8 mouse cellular contexts compared by ENCODE assay signal in the genomic region with DNA sequence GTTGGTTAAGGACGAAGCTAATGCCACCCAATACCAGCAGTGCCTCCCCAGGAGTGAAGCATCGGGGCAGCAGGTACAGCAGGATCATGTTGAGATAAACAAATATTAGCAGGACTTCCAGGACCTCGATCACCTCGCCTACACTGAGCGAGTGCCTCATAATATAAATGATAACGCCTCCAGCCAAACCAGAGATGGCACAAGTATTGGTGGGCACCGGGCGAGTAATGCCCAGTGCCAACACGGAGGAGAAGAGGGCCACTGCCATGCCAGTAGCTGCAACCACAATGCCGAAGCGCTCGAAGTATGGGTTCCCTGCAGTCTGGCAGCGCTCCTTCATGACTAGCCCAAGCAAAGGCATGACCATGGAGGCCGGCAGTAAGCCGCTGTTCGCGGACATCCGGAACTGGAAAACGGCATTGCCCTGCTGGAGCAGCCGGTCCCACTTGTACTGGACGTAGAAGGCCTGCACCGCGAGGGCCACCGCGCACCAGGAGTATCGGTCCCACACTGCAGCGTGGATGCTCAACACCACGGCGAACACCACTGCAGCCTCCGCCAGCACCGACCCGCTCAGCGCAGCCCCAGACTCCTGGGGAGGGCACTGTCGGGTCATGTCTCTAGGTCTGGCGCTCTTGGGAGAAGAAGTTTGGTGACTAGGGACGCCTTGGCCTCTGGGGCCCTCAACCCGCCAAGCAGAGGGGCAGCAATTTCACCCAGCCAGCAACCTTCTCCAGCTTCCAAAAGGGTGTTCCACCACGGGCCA. TPM values are rescaled to one million over a fixed set of nuclear protein-coding genes. Genes with fewer than 3 reads are reported as not detected.
A peak's percentile ranks its signal among the peaks of the same experiment; 100 is the strongest.
DNase-seq lines count a peak whose midpoint lies in the region; ATAC-seq lines count a peak whose summit lies in the region.

No protein-coding gene starts in this region.

- H3K27ac ChIP-seq in kidney, embryonic 16.5 days (ENCODE audit: low read length) = no peak overlapping the region
- no peak overlapping the region for H3K27ac ChIP-seq in forebrain, embryonic 11.5 days (ENCODE audit: low read depth, low read length)
- 0 out of 2 replicates have a peak overlapping the region, but pooled peaks have one; percentile 27 for H3K27ac ChIP-seq in intestine, embryonic 15.5 days
- peak overlapping the region; percentile 70; the same call in 1 of the 2 replicates for H3K27ac ChIP-seq in midbrain, embryonic 14.5 days (replicated peaks; ENCODE audit: low read depth, low read length)

- H3K4me2 ChIP-seq in kidney, embryonic 16.5 days (replicated peaks; ENCODE audit: low read depth, low read length) = peak overlapping the region; percentile 94
- peak overlapping the region; percentile 95 for H3K4me2 ChIP-seq in forebrain, embryonic 11.5 days (ENCODE audit: low read depth, low read length, severe bottlenecking)
- H3K4me2 ChIP-seq in intestine, embryonic 15.5 days (replicated peaks) = peak overlapping the region; percentile 94
- H3K4me2 ChIP-seq in midbrain, embryonic 14.5 days (ENCODE audit: low read length) = peak overlapping the region; percentile 91

- no peaks in the 10 kb centered on the region for H3K9me3 ChIP-seq in kidney, embryonic 16.5 days (ENCODE audit: low read length)
- H3K9me3 ChIP-seq in forebrain, embryonic 11.5 days (ENCODE audit: control insufficient read depth, low read length) = no peaks in the 10 kb centered on the region
- H3K9me3 ChIP-seq in intestine, embryonic 15.5 days = no peaks in the 10 kb centered on the region
- no peaks in the 10 kb centered on the region for H3K9me3 ChIP-seq in midbrain, embryonic 14.5 days (ENCODE audit: control insufficient read depth, low read length)

- peak overlapping the region; percentile 81 for H3K9ac ChIP-seq in kidney, embryonic 16.5 days (replicated peaks; ENCODE audit: low read length)
- peak overlapping the region; percentile 96 for H3K9ac ChIP-seq in forebrain, embryonic 11.5 days (ENCODE audit: low read length)
- peak overlapping the region; percentile 71 for H3K9ac ChIP-seq in intestine, embryonic 15.5 days
- peak overlapping the region; percentile 83 for H3K9ac ChIP-seq in midbrain, embryonic 14.5 days (replicated peaks; ENCODE audit: low read length)

- ATAC-seq in kidney, embryonic 16.5 days (ENCODE audit: low FRiP score, low TSS enrichment) = peak; percentile 72
- ATAC-seq in forebrain, embryonic 11.5 days (replicated peaks; ENCODE audit: low FRiP score) = peak; percentile 42
- peak; percentile 76 for ATAC-seq in intestine, embryonic 15.5 days
- ATAC-seq in midbrain, embryonic 14.5 days (ENCODE audit: low FRiP score, low TSS enrichment) = peak; percentile 70

- H3K4me1 ChIP-seq in kidney, embryonic 16.5 days (ENCODE audit: insufficient read depth, low read length) = peaks cover 23% of the 10 kb centered on the region
- peaks cover 4% of the 10 kb centered on the region; the same call in 1 of the 2 replicates for H3K4me1 ChIP-seq in forebrain, embryonic 11.5 days (replicated peaks; ENCODE audit: control insufficient read depth, insufficient read depth, low read length)
- H3K4me1 ChIP-seq in intestine, embryonic 15.5 days (replicated peaks) = peaks cover 18% of the 10 kb centered on the region
- H3K4me1 ChIP-seq in midbrain, embryonic 14.5 days (ENCODE audit: control insufficient read depth, insufficient read depth, low read length) = peaks cover 21% of the 10 kb centered on the region

- H3K27me3 ChIP-seq in kidney, embryonic 16.5 days (ENCODE audit: insufficient read depth, low read length) = no peaks in the 10 kb centered on the region
- no peaks in the 10 kb centered on the region for H3K27me3 ChIP-seq in forebrain, embryonic 11.5 days (ENCODE audit: control insufficient read depth, insufficient read depth, low read length)
- no peaks in the 10 kb centered on the region for H3K27me3 ChIP-seq in intestine, embryonic 15.5 days (replicated peaks)
- no peaks in the 10 kb centered on the region for H3K27me3 ChIP-seq in midbrain, embryonic 14.5 days (ENCODE audit: control insufficient read depth, insufficient read depth, low read length)

- WGBS in kidney, embryonic 16.5 days = 15% methylated on average over 37 of the region's 38 CpGs
- 17% methylated on average over 38 of the region's 38 CpGs for WGBS in forebrain, embryonic 11.5 days
- 9% methylated on average over 38 of the region's 38 CpGs for WGBS in intestine, embryonic 15.5 days
- 14% methylated on average over 38 of the region's 38 CpGs for WGBS in midbrain, embryonic 14.5 days

- DNase-seq in kidney, postnatal 4 days = no peak
- peak; percentile 24 for DNase-seq in MN1 (ENCODE audit: low spot score)
- no peak for DNase-seq in forebrain, embryonic 11.5 days (ENCODE audit: low spot score)
- DNase-seq in midbrain, embryonic 14.5 days = no peak
- DNase-seq in frontal cortex, postnatal 25 days (ENCODE audit: low spot score in 2 of 2) = no peak
- DNase-seq in ovary, postnatal 36 days (ENCODE audit: low spot score) = no peak

- peak overlapping the region; percentile 99 for H3K4me3 ChIP-seq in kidney, embryonic 16.5 days (ENCODE audit: low read length)
- H3K4me3 ChIP-seq in forebrain, embryonic 11.5 days (ENCODE audit: low read depth, low read length) = peak overlapping the region; percentile 99
- H3K4me3 ChIP-seq in intestine, embryonic 15.5 days (replicated peaks) = peak overlapping the region; percentile 93
- peak overlapping the region; percentile 92 for H3K4me3 ChIP-seq in midbrain, embryonic 14.5 days (replicated peaks; ENCODE audit: low read depth, low read length)

- no peaks in the 10 kb centered on the region for H3K36me3 ChIP-seq in kidney, embryonic 16.5 days (ENCODE audit: insufficient read depth, low read length)
- H3K36me3 ChIP-seq in forebrain, embryonic 11.5 days (ENCODE audit: control insufficient read depth, insufficient read depth, low read length) = no peaks in the 10 kb centered on the region; the same call in 1 of the 2 replicates
- H3K36me3 ChIP-seq in intestine, embryonic 15.5 days = 0 out of 2 replicates have a peak, but pooled peaks cover 5% of the 10 kb centered on the region
- H3K36me3 ChIP-seq in midbrain, embryonic 14.5 days (ENCODE audit: control insufficient read depth, insufficient read depth, low read length) = peaks cover 6% of the 10 kb centered on the region

RNA-seq across cellular contexts. Expression of a gene that starts 0.5 kb away (rescaled TPM):
- polyA plus RNA-seq in kidney, embryonic 16.5 days (2015; fragmentation: Nextera tagmentation; extraction: Ambion mirVana) = 42.6 and 44.2 TPM in 2 replicates
- 26.2 and 26.3 TPM in 2 replicates for polyA plus RNA-seq in forebrain, embryonic 11.5 days (2014; fragmentation: Nextera tagmentation; extraction: Ambion mirVana)
- 28.8 and 34.4 TPM in 2 replicates for polyA plus RNA-seq in intestine, embryonic 15.5 days (2015; fragmentation: Nextera tagmentation; extraction: Ambion mirVana)
- 32.2 and 32.7 TPM in 2 replicates for polyA plus RNA-seq in midbrain, embryonic 14.5 days (2014; fragmentation: Nextera tagmentation; extraction: Ambion mirVana)

RNA-seq across cellular contexts. Expression of a gene that starts 0.6 kb away (rescaled TPM):
- 37.6 and 47.9 TPM in 2 replicates for polyA plus RNA-seq in kidney, embryonic 16.5 days (2015; fragmentation: Nextera tagmentation; extraction: Ambion mirVana)
- 65.8 and 67.0 TPM in 2 replicates for polyA plus RNA-seq in forebrain, embryonic 11.5 days (2014; fragmentation: Nextera tagmentation; extraction: Ambion mirVana)
- 29.1 and 29.4 TPM in 2 replicates for polyA plus RNA-seq in intestine, embryonic 15.5 days (2015; fragmentation: Nextera tagmentation; extraction: Ambion mirVana)
- 20.5 and 26.0 TPM in 2 replicates for polyA plus RNA-seq in midbrain, embryonic 14.5 days (2014; fragmentation: Nextera tagmentation; extraction: Ambion mirVana)

RNA-seq across cellular contexts. Expression of a gene that starts 4.8 kb away (rescaled TPM):
- not detected in 2 replicates for polyA plus RNA-seq in kidney, embryonic 16.5 days (2015; fragmentation: Nextera tagmentation; extraction: Ambion mirVana)
- polyA plus RNA-seq in forebrain, embryonic 11.5 days (2014; fragmentation: Nextera tagmentation; extraction: Ambion mirVana) = not detected in 2 replicates
- polyA plus RNA-seq in intestine, embryonic 15.5 days (2015; fragmentation: Nextera tagmentation; extraction: Ambion mirVana) = not detected in 2 replicates
- not detected in 2 replicates for polyA plus RNA-seq in midbrain, embryonic 14.5 days (2014; fragmentation: Nextera tagmentation; extraction: Ambion mirVana)

RNA-seq across cellular contexts. Expression of a gene that starts 19.6 kb away (rescaled TPM):
- polyA plus RNA-seq in kidney, embryonic 16.5 days (2015; fragmentation: Nextera tagmentation; extraction: Ambion mirVana) = 15.8 and 16.0 TPM in 2 replicates
- polyA plus RNA-seq in forebrain, embryonic 11.5 days (2014; fragmentation: Nextera tagmentation; extraction: Ambion mirVana) = 3.8 and 3.9 TPM in 2 replicates
- polyA plus RNA-seq in intestine, embryonic 15.5 days (2015; fragmentation: Nextera tagmentation; extraction: Ambion mirVana) = 9.8 and 11.5 TPM in 2 replicates
- polyA plus RNA-seq in midbrain, embryonic 14.5 days (2014; fragmentation: Nextera tagmentation; extraction: Ambion mirVana) = 4.9 and 6.0 TPM in 2 replicates

RNA-seq across cellular contexts. Expression of a gene that starts 45.2 kb away (rescaled TPM):
- 0.45 TPM in 2 replicates for polyA plus RNA-seq in kidney, embryonic 16.5 days (2015; fragmentation: Nextera tagmentation; extraction: Ambion mirVana)
- polyA plus RNA-seq in forebrain, embryonic 11.5 days (2014; fragmentation: Nextera tagmentation; extraction: Ambion mirVana) = 0.20 and 0.28 TPM in 2 replicates
- 0.21 and 0.29 TPM in 2 replicates for polyA plus RNA-seq in intestine, embryonic 15.5 days (2015; fragmentation: Nextera tagmentation; extraction: Ambion mirVana)
- 0.25 TPM in 1 of 2 replicates, not detected in the other for polyA plus RNA-seq in midbrain, embryonic 14.5 days (2014; fragmentation: Nextera tagmentation; extraction: Ambion mirVana)

Comparison
In these comparisons a context has a peak if more than half of its experiments do, and no peak if none do; other contexts are left out.
1. H3K27ac ChIP-seq: peak in intestine, embryonic 15.5 days (single experiment) and midbrain, embryonic 14.5 days (single experiment); none in kidney, embryonic 16.5 days (single experiment) and forebrain, embryonic 11.5 days (single experiment).
2. Peak in every context shown above with its lines, with median percentiles within 50 percentile points of each other: ATAC-seq, H3K4me2 ChIP-seq, H3K4me3 ChIP-seq and H3K9ac ChIP-seq.